Mouse (Mus musculus): ENCODE results near the gene Sugct.
"Not testable (repeated sequence)": the region's sequence is repeated elsewhere in the genome, so short reads cannot be mapped to it uniquely, and the experiment has no call there.

Gene Sugct

GRCm38 (mm10) chr13:16847236-16847635 lies 848.1 kb downstream of the Sugct start:
- DNase-seq, result no peak

GRCm38 (mm10) chr13:16840994-16841393 lies 854.4 kb downstream of the Sugct start:
- no peak for DNase-seq

- DNase-seq, result no peak
Measured at GRCm38 (mm10) chr13:16838409-16838808, 856.9 kb downstream of the Sugct start.

GRCm38 (mm10) chr13:16835111-16835510 lies 860.2 kb downstream of the Sugct start:
- peak; percentile 5 to 41 for DNase-seq

- no peak for DNase-seq
Measured at GRCm38 (mm10) chr13:16833069-16833468, 862.3 kb downstream of the Sugct start.

- DNase-seq, result peak; percentile 5 to 10
Measured at GRCm38 (mm10) chr13:16831840-16832239, 863.5 kb downstream of the Sugct start.

- DNase-seq, result not testable (repeated sequence)
Measured at GRCm38 (mm10) chr13:16830291-16830690, 865.1 kb downstream of the Sugct start.

GRCm38 (mm10) chr13:16829589-16829988 lies 865.8 kb downstream of the Sugct start:
- peak; percentile 15 to 26 for DNase-seq

- no peak for DNase-seq
Measured at GRCm38 (mm10) chr13:16825619-16826018, 869.7 kb downstream of the Sugct start.

- DNase-seq, result no peak
Measured at GRCm38 (mm10) chr13:16821785-16822184, 873.6 kb downstream of the Sugct start.

GRCm38 (mm10) chr13:16817471-16817870 lies 877.9 kb downstream of the Sugct start:
- DNase-seq, result no peak

- DNase-seq, result no peak
Measured at GRCm38 (mm10) chr13:16816747-16817146, 878.6 kb downstream of the Sugct start.

- no peak for DNase-seq
Measured at GRCm38 (mm10) chr13:16812268-16812667, 883.1 kb downstream of the Sugct start.
